Mouse (Mus musculus) heart, postnatal 25 days (tissue): ENCODE measurements at regions not wholly inside any gene's neighbourhood (a gene's known extent, or its start where the extent isn't known, plus 50 kb on each side); places are given as distances from the start of the nearest gene placed in this dataset.

Experiments used
- DNase-seq: peaks from one replicate; pipeline ENCODE4 v3.0.0; 2022; ENCODE audit warnings: low spot score
- intact Hi-C: fragments of 180-260 bp; cut with DNase I; formaldehyde crosslinking; loops from one replicate; pipeline ENCODE4 v1.15.1; 2025

GRCm38 (mm10) chr1:119157171-119157700 is 103.8 kb upstream of the Gli2 start:
- intact Hi-C loops, result loop anchor here (5.0 kb wide), 1 partner anchor 60 kb away; no protein-coding TSS in a partner anchor
- DNase-seq, result no peak

- intact Hi-C loops, result no loop called here
- DNase-seq, result no peak
These were observed 100.2 kb upstream of the Gli2 start for GRCm38 (mm10) chr1:119153619-119154018.

- intact Hi-C loops, result no loop called here
- DNase-seq, result no peak
These were observed 99.4 kb upstream of the Gli2 start for GRCm38 (mm10) chr1:119152776-119153175.

GRCm38 (mm10) chr1:119147506-119147905 is 94.1 kb upstream of the Gli2 start:
- no peak for DNase-seq
- intact Hi-C loops, result no loop called here

GRCm38 (mm10) chr1:119143808-119144207 is 90.4 kb upstream of the Gli2 start:
- intact Hi-C loops, result no loop called here
- DNase-seq, result no peak

- no peak for DNase-seq
- intact Hi-C loops, result no loop called here
These were observed 75.6 kb upstream of the Gli2 start for GRCm38 (mm10) chr1:119129039-119129438.

- intact Hi-C loops, result no loop called here
- DNase-seq, result no peak
These were observed 72.1 kb upstream of the Gli2 start for GRCm38 (mm10) chr1:119125561-119125960.

- no peak for DNase-seq
- intact Hi-C loops, result no loop called here
These were observed 71.4 kb upstream of the Gli2 start for GRCm38 (mm10) chr1:119124798-119125197.

- intact Hi-C loops, result no loop called here
- DNase-seq, result no peak
These were observed 70.6 kb upstream of the Gli2 start for GRCm38 (mm10) chr1:119124063-119124462.

- DNase-seq, result no peak
- intact Hi-C loops, result no loop called here
These were observed 70.0 kb upstream of the Gli2 start for GRCm38 (mm10) chr1:119123402-119123801.

- intact Hi-C loops, result no loop called here
- no peak for DNase-seq
These were observed 69.6 kb upstream of the Gli2 start for GRCm38 (mm10) chr1:119122975-119123374.

- DNase-seq, result no peak
- intact Hi-C loops, result no loop called here
These were observed 66.6 kb upstream of the Gli2 start for GRCm38 (mm10) chr1:119119863-119120569.

GRCm38 (mm10) chr1:119115106-119115674 is 61.8 kb upstream of the Gli2 start:
- intact Hi-C loops, result no loop called here
- no peak for DNase-seq

GRCm38 (mm10) chr1:119108578-119108977 is 55.2 kb upstream of the Gli2 start:
- no peak for DNase-seq
- intact Hi-C loops, result no loop called here

GRCm38 (mm10) chr1:119106246-119106975 is 53.0 kb upstream of the Gli2 start:
- intact Hi-C loops, result no loop called here

More at GRCm38 (mm10) chr1:119106246-119106975, 53.0 kb upstream of the Gli2 start:
- no peak for DNase-seq
